ENCODE assay signal across 9 mouse cellular contexts in the genomic region with DNA sequence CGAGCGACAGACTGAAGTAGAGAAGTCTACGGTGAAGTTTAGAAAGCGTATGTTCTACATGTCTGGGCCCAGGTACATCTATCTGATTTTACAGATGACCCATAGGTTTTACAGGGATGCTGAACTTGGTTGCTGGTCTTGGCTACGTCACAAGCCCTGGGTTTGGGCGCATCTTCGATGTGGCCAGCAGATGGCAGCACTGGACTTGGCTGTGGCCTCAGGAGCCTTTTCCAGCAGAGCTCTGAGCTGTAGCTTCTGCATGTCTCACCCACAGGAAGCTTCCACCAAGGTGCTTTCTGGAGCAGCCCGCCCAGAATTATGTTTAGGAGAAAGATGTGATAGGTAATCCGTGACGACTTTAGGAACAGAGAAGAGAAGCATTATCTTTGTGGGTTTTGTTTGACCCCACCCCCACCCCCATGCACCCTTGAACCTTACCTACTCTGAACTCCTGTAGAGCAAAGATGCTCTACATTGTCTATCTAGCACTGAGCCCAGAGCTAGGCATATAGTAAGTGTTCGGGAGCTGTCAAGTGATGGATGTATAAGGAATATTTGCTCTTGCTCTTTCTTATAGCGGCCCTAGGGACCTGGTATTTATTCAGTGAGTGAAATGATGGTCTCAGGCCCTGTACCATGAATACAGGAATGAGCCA. TPM values are rescaled to one million over a fixed set of nuclear protein-coding genes. Genes with fewer than 3 reads are reported as not detected.
DNase-seq lines count a peak whose midpoint lies in the region; ATAC-seq and TF ChIP-seq lines count a peak whose summit lies in the region.
"Had no signal": no experiment of that assay in that cellular context is flagged by ENCODE, and none has a peak within 500 bp of the region (broad histone marks: within the 10 kb centered on the region; RNA-seq: fewer than 3 reads in every experiment).

No protein-coding gene starts in this region.

- no peak overlapping the region for H3K9ac ChIP-seq in forebrain, postnatal 0 days

- peaks cover 29% of the 10 kb centered on the region for H3K27me3 ChIP-seq in G1E (ENCODE audit: insufficient read depth, low read length)
- no peaks in the 10 kb centered on the region for H3K27me3 ChIP-seq in forebrain, postnatal 0 days (ENCODE audit: insufficient read depth, low read length)

- no peak overlapping the region for H3K27ac ChIP-seq in forebrain, postnatal 0 days (ENCODE audit: low read depth, low read length)
- H3K27ac ChIP-seq in layer of hippocampus, adult 2 months, result no peak overlapping the region
- no peak overlapping the region for H3K27ac ChIP-seq in olfactory bulb, adult 2 months (ENCODE audit: insufficient read depth, low read depth, low read length)
- H3K27ac ChIP-seq: macrophage had no signal

- peak; percentile 60 for DNase-seq in G1E (ENCODE audit: low spot score)
- peak; percentile 91 to 94 for DNase-seq in cerebellum, adult 18-20 months
- DNase-seq in forebrain, postnatal 0 days, result peak; percentile 76
- peak; percentile 89 to 90 for DNase-seq in layer of hippocampus, adult 2 months (ENCODE audit: low spot score in 2 of 2)
- DNase-seq in lung, adult 2 months, result peak; percentile 84
- peak; percentile 81 for DNase-seq in testis, postnatal 14 days (ENCODE audit: low spot score)

- peak; percentile 92 for TF ChIP-seq CTCF in G1E (IDR thresholded peaks at IDR 0.05; ENCODE audit: low read depth, low read length)
- TF ChIP-seq CTCF in forebrain, postnatal 0 days (IDR thresholded peaks at IDR 0.05; ENCODE audit: low read depth), result peak; percentile 86
- TF ChIP-seq CTCF in layer of hippocampus, adult 2 months (conservative IDR thresholded peaks at IDR 0.05), result peak; percentile 95
- TF ChIP-seq CTCF in lung, adult 2 months (IDR thresholded peaks at IDR 0.05; ENCODE audit: insufficient read depth, low read length), result peak; percentile 99
- peak; percentile 75 for TF ChIP-seq CTCF in olfactory bulb, adult 2 months (IDR thresholded peaks at IDR 0.05; ENCODE audit: insufficient read depth, low read depth, low read length)

- 34% methylated on average over 12 of the region's 12 CpGs for WGBS in forebrain, postnatal 0 days
- 21% methylated on average over 12 of the region's 12 CpGs for WGBS in lung, adult 2 months
- 35% methylated on average over 12 of the region's 12 CpGs for WGBS in olfactory bulb, adult 2 months

- no peaks in the 10 kb centered on the region for H3K9me3 ChIP-seq in G1E (replicated peaks)
- no peaks in the 10 kb centered on the region for H3K9me3 ChIP-seq in forebrain, postnatal 0 days (ENCODE audit: low read length)

- H3K4me1 ChIP-seq in G1E (ENCODE audit: insufficient read depth, low read depth, low read length), result peaks cover 26% of the 10 kb centered on the region
- H3K4me1 ChIP-seq in forebrain, postnatal 0 days (ENCODE audit: insufficient read depth), result no peaks in the 10 kb centered on the region
- H3K4me1 ChIP-seq in lung, adult 2 months (ENCODE audit: control insufficient read depth, insufficient read depth, low read length), result peaks cover 5% of the 10 kb centered on the region
- H3K4me1 ChIP-seq in olfactory bulb, adult 2 months (ENCODE audit: control insufficient read depth, insufficient read depth, low read length), result no peaks in the 10 kb centered on the region

- peak; percentile 91 for ATAC-seq in G1E (ENCODE audit: extremely low read depth, insufficient number of reproducible peaks, low FRiP score, poor library complexity, severe bottlenecking)
- ATAC-seq in forebrain, postnatal 0 days, result peak; percentile 78
- ATAC-seq in hematopoietic stem cell, adult 5-6 weeks (replicated peaks in 1 of 2; ENCODE audit: insufficient read depth in 1 of 2, low FRiP score in 2 of 2, low TSS enrichment in 1 of 2, low read depth in 1 of 2, poor library complexity in 2 of 2, severe bottlenecking in 2 of 2), result peak; percentile 94 to 98

- no peak for TF ChIP-seq POLR2A in lung, adult 2 months (IDR thresholded peaks at IDR 0.05; ENCODE audit: borderline replicate concordance, extremely low read depth, low read depth, low read length)
- no peak for TF ChIP-seq POLR2A in olfactory bulb, adult 2 months (IDR thresholded peaks at IDR 0.05; ENCODE audit: insufficient read depth, low read depth, low read length)

- H3K4me3 ChIP-seq in G1E (ENCODE audit: low read depth, low read length), result no peak overlapping the region
- no peak overlapping the region for H3K4me3 ChIP-seq in forebrain, postnatal 0 days (ENCODE audit: low read depth, low read length)
- no peak overlapping the region for H3K4me3 ChIP-seq in layer of hippocampus, adult 2 months
- H3K4me3 ChIP-seq in lung, adult 2 months (replicated peaks; ENCODE audit: extremely low read depth, low read depth, low read length), result no peak overlapping the region
- H3K4me3 ChIP-seq in olfactory bulb, adult 2 months (ENCODE audit: insufficient read depth, low read depth, low read length), result no peak overlapping the region

- no peak overlapping the region for H3K4me2 ChIP-seq in forebrain, postnatal 0 days (ENCODE audit: low read depth)

- no peaks in the 10 kb centered on the region for H3K36me3 ChIP-seq in G1E (replicated peaks)
- H3K36me3 ChIP-seq in forebrain, postnatal 0 days (ENCODE audit: insufficient read depth), result no peaks in the 10 kb centered on the region

RNA-seq across cellular contexts. Expression of gene Mpzl1, which starts 50.7 kb away (rescaled TPM):
- total RNA-seq in G1E (2014; fragmentation: Nextera tagmentation) (34.7 and 37.2 TPM in 2 replicates), G1E (2017) (1.6 and 1.9 TPM in 2 replicates)
- polyA plus RNA-seq in G1E (2012), result 3.4 and 4.0 TPM in 2 replicates
- 23.9 and 25.2 TPM in 2 replicates for total RNA-seq in forebrain, postnatal 0 days (2014; rRNA removed)
- 117 and 127 TPM in 2 replicates for polyA plus RNA-seq in forebrain, postnatal 0 days (2015; fragmentation: Nextera tagmentation; extraction: Ambion mirVana)
- 3.6 and 4.3 TPM in 2 replicates for total RNA-seq in hematopoietic stem cell, adult 5-6 weeks (2017)
- 10 to 100 TPM; 30.6 to 38.5 TPM for total RNA-seq in layer of hippocampus, adult 2 months (2021)
- 33.6 and 47.2 TPM in 2 replicates for polyA plus RNA-seq in lung, adult 2 months (2012; rRNA removed)
- polyA plus RNA-seq in olfactory bulb, adult 2 months (2012; ENCODE audit: insufficient read depth, insufficient read length, low replicate concordance, missing spikeins), result not detected in 2 replicates
